Mouse (Mus musculus) cerebellum, postnatal 14 days (tissue): Measurements from ENCODE around the gene Resp18.
"Not testable (repeated sequence)": the region's sequence is repeated elsewhere in the genome, so short reads cannot be mapped to it uniquely, and the experiment has no call there.

Experiments
- DNase-seq, 2 experiments: peaks; one replicate each; pipeline ENCODE4 v3.0.0; 2021; ENCODE audit warnings: mixed read lengths in 2 of 2

Resp18 gene

DNA sequence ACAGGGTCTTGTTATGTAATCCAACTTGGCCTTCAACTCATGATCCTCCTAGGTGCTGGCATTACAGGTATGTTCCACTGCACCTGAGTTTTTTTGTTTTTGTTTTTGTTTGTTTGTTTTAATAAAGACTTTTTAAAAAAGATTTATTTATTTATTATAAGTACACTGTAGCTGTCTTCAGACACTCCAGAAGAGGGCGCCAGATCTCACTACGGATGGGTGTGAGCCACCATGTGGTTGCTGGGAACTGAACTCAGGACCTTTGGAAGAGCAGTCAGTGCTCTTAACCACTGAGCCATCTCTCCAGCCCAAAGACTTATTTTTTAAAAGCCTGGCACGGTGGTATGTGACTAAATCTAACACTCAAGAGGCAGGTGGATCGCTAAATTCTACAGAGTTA, 45.7 kb downstream of the Resp18 start:
- DNase-seq: not testable (repeated sequence)

GRCm38 (mm10) chr1:75231664-75232152, 46.5 kb downstream of the Resp18 start, which contains the start of gene A630095N17Rik:
Gene A630095N17Rik, minus strand, starts transcription at chr1:75232102.
- no peak for DNase-seq

DNA sequence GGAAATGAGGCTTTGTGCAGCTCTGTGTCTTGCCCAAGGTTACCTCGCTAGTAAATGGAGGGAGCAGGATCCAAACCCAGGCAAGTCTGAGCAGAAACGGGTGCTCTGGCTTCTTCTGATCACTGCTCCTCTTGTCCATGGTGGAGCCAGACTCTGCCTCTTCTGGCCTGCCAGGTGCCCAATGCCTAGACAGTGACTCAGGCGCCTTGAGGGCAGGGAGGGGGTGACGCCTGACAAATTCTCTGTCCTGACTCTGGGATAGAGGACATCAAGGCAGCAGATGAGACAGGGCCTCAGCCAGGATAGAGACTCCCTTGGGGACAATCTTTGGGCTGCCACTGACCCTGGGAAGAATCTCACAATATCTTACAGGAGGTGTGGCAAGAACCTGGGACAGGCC, 47.0 kb downstream of the Resp18 start:
- DNase-seq: no peak

DNA sequence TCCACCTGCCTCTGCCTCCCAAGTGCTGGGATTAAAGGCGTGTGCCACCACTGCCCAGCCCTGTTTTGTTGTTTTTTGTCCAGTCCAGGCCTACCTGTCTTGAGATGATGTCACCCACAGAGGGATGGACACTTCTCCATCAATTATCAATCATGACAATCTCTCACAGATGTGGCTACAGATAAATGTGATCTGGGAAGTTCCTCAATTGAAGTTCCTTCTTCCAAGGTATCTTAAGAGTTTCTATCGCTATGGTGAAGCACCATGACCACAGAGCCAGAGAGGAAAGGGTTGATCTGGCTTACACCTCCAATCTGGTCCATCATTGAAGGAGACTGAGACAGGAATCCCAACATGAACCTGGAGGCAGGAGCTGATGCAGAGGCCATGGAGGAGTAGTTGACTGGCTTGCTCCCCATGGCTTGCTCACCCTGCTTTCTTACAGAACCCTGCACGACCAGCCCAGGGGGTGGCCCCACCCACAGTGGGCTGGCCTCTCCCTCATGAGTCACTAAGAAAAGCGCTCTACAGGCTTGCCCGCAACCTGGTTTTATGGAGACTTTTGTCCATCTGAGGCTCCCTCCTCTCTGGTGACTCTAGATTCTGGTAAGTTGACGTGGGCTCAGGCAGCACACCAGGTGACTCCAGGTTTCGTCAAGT, 47.8 kb downstream of the Resp18 start:
- no peak for DNase-seq

GRCm38 (mm10) chr1:75229158-75229557, 49.1 kb downstream of the Resp18 start:
- no peak for DNase-seq

- DNase-seq: no peak
Observed at GRCm38 (mm10) chr1:75227653-75228052, 50.6 kb downstream of the Resp18 start.

DNA sequence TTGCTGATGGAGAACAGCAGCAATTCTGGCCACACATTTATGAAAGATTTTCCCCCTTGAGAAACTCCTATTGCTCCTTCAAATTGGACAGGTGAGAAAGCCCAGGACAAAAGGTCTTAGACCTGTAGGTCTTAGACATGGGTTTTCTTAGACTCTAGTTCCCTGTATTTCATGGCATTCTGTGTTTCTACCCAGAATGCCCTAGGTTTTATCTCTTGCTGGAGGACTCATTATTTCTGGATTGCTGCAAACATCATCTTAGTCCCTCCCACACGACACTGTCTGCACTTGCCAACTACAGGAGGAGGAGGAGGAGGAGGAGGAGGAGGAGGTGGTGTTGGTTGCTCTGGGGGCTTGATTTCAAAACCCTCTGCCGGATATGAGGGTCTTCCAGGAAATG, 52.1 kb downstream of the Resp18 start:
- no peak for DNase-seq

DNA sequence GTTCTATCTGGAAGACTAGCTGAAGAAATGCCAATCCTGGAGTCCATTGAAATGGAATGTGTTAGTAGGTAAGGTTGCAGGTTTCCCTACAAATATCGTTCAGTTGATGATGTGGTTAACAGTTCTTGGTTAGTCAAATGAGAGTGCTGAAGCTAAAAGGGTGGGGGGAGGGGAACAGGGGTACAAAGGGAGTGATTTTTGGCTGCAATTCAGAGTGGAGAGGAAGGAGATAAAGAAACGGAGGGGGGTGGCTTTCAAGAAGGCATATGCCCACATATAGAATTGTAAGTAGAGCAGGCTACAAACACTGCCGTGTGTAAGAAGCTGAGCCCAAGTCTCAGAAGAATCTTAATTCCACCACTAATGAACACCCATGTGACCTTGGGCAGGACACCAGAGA, 52.7 kb downstream of the Resp18 start:
- DNase-seq: no peak

DNA sequence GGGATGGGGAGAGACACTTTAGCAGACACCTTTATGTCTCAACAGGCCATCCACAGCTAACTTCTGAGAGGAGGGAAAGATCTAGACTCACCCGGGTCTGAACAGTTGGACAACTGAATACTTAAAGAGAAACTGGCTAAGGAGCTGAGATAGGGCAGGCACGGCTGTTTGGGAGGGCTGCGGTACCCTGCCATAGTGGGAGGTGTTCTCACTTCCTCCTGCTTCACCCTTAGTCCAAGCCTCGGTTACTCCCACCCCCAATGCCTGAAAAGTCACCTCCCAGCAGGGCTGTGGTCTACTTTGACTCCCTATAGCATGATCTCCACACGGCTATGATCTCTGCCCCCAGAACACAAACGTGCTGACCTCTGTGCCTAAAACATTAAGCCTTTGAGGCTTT, 54.7 kb downstream of the Resp18 start:
- no peak for DNase-seq

DNA sequence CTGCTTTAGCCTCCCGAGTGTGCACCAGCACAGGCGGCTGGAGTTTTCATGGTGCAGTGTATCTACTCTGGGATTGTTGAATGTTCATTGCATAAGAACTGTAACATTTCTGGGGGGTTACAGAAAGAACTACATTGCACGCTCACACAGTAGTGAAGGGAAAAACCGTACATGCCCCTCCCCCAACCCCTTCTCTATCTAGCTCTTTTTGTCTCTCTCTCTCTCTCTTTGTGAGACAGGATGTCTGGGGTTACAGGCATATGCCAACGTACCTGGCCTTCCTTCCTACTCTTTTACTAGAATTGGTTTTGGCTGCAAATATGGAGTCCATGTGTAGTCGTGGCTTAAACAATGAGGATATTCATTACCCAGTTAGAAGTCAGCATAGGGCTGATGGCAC, 55.3 kb downstream of the Resp18 start:
- no peak for DNase-seq
